Mouse (Mus musculus): ENCODE data around the gene Rnf130. TPM values are rescaled to one million over a fixed set of nuclear protein-coding genes. Genes with fewer than 3 reads are reported as not detected.
A peak's percentile ranks its signal among the peaks of the same experiment; 100 is the strongest.

The Rnf130 gene
- total RNA-seq, 2 experiments from 2014 or later = 39.1 to 45.1 TPM

GRCm38 (mm10) chr11:50139571-50139970, 114.4 kb downstream of the Rnf130 start:
- no peak for DNase-seq

GRCm38 (mm10) chr11:50145529-50145928, 120.4 kb downstream of the Rnf130 start:
- no peak for DNase-seq

DNA sequence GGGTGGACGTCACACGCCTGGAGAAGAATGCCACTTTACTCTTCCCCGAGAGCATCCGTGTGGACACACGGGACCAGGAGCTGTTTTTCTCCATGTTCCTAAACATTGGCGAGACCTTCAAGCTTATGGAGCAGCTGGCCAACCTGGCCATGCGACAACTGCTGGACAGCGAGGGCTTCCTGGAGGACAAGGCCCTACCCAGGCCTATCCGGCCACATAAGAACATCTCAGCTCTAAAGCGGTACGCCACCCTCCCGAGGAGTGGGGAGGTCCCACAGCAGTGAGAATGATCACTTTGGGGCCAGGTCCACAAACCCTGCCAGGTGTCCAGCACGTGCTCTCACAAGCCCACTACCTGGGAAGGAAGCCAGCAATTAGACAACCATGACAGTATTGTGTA, 121.0 kb downstream of the Rnf130 start:
- DNase-seq = no peak

DNA sequence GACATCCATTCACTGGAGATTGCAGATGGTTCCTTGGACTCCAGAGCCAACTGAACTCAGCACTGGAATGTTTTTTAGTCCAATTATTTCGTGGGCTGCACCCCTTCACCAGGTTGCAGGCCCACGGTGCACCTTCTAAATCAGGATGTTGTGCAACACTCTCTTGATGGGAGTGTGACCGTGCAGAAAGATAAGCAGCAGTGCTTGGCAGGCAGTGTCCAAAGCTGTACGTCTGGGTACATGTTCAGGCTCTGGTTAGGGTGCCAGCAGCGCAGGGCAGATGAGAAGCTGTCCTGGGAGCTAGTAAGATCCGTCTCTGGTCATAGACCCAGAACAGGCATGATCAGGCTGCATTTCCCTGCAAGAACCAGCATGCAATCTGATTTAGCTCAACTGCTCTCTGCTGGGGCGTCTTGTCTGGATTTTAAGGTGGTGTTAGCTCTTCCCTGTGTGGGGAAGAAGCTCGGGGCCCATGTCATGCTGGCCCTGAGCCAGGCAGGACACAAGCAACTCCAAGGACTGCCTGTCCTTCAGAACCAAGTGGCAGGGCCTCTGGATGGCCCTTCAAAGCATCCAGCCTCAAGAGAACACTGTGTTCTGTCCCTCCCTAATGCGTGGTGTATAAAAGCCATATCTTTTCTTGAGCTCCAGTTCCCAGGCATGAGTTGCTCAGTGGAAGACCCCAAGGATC, 122.3 kb downstream of the Rnf130 start:
- no peak for DNase-seq

DNA sequence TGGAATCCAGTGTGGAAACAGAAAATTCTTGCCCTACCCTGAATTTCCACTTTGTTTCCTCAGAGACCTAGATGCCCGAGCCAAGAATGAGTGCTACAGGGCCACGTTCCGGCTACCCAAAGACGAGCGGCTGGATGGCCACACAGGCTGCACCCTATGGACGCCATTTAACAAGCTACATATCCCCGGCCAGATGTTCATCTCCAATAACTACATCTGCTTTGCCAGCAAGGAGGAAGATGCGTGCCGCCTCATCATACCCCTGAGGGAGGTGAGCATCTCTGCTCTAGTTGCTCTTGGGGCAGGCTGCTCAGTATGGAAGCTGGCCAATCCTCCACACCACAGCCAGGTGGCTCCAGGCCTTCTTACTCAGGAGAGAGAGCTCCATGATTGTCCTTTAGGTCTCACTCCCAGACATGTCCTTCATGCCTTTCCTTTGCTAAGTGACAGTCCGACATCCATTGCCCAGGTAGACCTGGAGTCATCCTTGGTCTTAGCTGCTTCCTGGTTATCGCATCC, 122.9 kb downstream of the Rnf130 start:
- DNase-seq = no peak

DNA sequence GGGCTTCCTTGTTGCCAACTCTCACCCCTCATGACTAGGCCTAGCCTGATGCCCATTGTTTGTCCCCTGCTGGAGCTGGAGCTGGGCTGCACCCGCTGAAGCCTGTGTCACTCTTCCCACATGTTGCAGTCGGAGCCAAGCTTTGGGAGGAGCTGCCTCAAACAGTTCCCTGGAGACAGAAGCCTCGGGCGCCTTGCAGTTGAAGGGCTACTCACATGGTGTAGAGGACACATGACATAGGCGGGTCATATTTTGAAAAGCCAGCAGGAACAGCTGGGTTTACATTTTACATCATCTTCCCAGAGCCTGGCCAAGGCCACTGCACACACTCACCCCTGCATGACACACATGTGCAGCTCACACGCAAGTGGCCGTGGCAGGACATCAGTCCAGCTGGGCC, 124.1 kb downstream of the Rnf130 start:
- DNase-seq = peak; percentile 65

DNA sequence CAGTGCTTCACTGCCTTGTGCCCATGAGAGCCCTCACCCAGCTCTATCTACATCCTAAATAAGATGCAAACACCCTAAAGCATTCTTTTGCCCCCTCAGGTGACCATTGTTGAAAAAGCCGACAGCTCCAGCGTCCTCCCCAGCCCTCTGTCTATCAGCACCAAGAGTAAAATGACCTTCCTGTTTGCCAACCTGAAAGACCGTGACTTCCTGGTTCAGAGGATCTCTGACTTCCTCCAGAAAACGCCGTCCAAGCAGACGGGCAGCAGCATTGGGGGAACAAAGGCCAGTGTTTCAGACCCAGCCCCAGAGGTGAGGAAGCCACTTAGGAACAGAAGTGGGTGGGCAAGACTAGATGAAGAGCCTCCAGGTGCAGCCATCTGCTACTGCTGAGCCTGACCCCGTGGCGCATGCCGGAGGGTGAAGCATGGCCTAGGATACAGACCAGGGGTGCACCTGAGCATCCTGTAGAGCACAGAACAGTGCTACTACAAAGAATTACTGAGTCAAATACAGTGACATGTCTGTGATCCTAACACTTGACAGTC, 124.5 kb downstream of the Rnf130 start:
- no peak for DNase-seq

DNA sequence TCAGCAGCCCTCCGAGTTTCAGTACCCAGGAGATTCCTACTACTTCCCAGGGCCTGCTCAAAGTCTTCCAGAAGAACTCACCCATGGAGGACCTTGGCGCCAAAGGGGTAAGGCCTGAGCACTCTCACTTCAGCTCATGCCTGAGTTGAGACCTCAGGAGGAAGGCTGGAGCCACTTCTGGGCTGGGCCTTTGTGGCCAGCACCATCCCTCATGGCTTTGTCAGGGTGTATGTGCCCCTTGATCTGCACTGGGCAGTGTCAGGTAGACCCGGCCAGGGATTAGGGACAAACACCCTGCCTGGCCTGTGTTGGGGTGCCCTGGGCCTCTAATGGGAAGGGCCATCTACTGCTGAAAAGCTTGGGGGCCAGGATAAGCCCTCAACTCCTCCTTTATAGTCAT, 126.2 kb downstream of the Rnf130 start:
- no peak for DNase-seq

DNA sequence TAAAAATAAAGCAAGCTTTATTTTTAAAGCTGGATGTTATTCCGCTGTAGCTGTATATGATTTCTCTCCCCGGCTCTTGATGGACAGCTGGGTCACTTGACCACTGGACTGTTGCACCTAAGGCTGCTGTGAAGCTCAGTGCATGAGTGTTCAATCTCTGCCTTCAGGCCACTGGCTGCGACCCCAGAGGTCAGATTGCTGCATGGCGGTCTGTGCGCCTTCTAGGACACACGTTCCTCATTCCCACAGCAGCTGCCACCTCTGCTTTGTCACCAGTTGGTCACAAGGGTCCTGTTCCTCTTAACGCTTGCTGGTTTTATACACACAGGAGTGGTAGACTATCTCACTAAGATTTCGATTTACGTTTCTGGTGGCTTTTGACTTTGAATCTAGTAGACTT, 129.0 kb downstream of the Rnf130 start:
- no peak for DNase-seq

Small RNA genes lying within 50 kb of the gene (microRNA-seq; reads per million reads assigned to microRNA genes)
- 83.9 to 245 reads per million in 2 experiments for gene Mir340

Other genes with a start within 250 kb of the Rnf130 start
- gene Gfpt2, start 231.2 kb upstream of the Rnf130 start, total RNA-seq (2021) = 1 to 10 TPM; 9.1 to 9.3 TPM
- gene Mapk9, start 178.6 kb upstream of the Rnf130 start, total RNA-seq (2021) = 10 to 100 TPM; 51.4 to 53.6 TPM
- not detected for gene Rasgef1c, start 123.5 kb upstream of the Rnf130 start, total RNA-seq (2021)
- gene Tbc1d9b, start 106.0 kb downstream of the Rnf130 start, total RNA-seq (2021) = 10 to 100 TPM; 40.6 to 42.4 TPM
- 1 to 10 TPM; 7.7 to 8.0 TPM for gene Mrnip, start 149.1 kb downstream of the Rnf130 start, total RNA-seq (2021)
- 100 to 1,000 TPM; 178 to 180 TPM for gene Sqstm1, start 185.5 kb downstream of the Rnf130 start, total RNA-seq (2021)
- 100 to 1,000 TPM; 117 to 120 TPM for gene Mgat4b, start 185.5 kb downstream of the Rnf130 start, total RNA-seq (2021)
- gene Ltc4s, start 213.3 kb downstream of the Rnf130 start, total RNA-seq (2021) = 1 to 10 TPM; 2.0 to 2.7 TPM